Comparison of ENCODE assay signal across 12 mouse cellular contexts in genomic region chr2:4154036-4154653, GRCm38 (mm10).
DNase-seq lines count a peak whose midpoint lies in the region; ATAC-seq and TF ChIP-seq lines count a peak whose summit lies in the region.
"Had no signal": no experiment of that assay in that cellular context is flagged by ENCODE, and none has a peak within 500 bp of the region (broad histone marks: within the 10 kb centered on the region; RNA-seq: fewer than 3 reads in every experiment).

No protein-coding gene starts in this region.

- H3K4me2 ChIP-seq in embryonic facial prominence, embryonic 15.5 days (replicated peaks): peak overlapping the region; percentile 82
- H3K4me2 ChIP-seq in limb, embryonic 12.5 days: peak overlapping the region; percentile 72
- peak overlapping the region; percentile 73 for H3K4me2 ChIP-seq in neural tube, embryonic 15.5 days

- no peaks in the 10 kb centered on the region for H3K27me3 ChIP-seq in embryonic facial prominence, embryonic 15.5 days
- H3K27me3 ChIP-seq in limb, embryonic 12.5 days: peaks cover 7% of the 10 kb centered on the region
- H3K27me3 ChIP-seq in neural tube, embryonic 15.5 days (replicated peaks): no peaks in the 10 kb centered on the region
- H3K27me3 ChIP-seq: CH12.LX; lung, embryonic 15.5 days had no signal

- peaks cover 13% of the 10 kb centered on the region for H3K4me1 ChIP-seq in embryonic facial prominence, embryonic 15.5 days
- H3K4me1 ChIP-seq in limb, embryonic 12.5 days (replicated peaks): peaks cover 13% of the 10 kb centered on the region
- H3K4me1 ChIP-seq in neural tube, embryonic 15.5 days: peaks cover 36% of the 10 kb centered on the region
- H3K4me1 ChIP-seq: lung, embryonic 15.5 days had no signal

- intact Hi-C loops in left cerebral cortex, postnatal 10 days (cut with DNase I): no loop called here

- H3K27ac ChIP-seq in layer of hippocampus, adult 2 months: peak overlapping the region; percentile 90
- H3K27ac ChIP-seq in embryonic facial prominence, embryonic 15.5 days (replicated peaks): no peak overlapping the region
- H3K27ac ChIP-seq in limb, embryonic 12.5 days: no peak overlapping the region
- peak overlapping the region; percentile 91 for H3K27ac ChIP-seq in neural tube, embryonic 15.5 days (replicated peaks)
- H3K27ac ChIP-seq: gastrocnemius, adult 2 months; lung, embryonic 15.5 days had no signal

- 62% methylated on average over 5 of the region's 5 CpGs for WGBS in embryonic facial prominence, embryonic 15.5 days
- WGBS in limb, embryonic 12.5 days: 64% methylated on average over 5 of the region's 5 CpGs
- WGBS in neural tube, embryonic 15.5 days: 33% methylated on average over 5 of the region's 5 CpGs

- no peaks in the 10 kb centered on the region for H3K9me3 ChIP-seq in embryonic facial prominence, embryonic 15.5 days (replicated peaks)
- no peaks in the 10 kb centered on the region for H3K9me3 ChIP-seq in limb, embryonic 12.5 days
- no peaks in the 10 kb centered on the region for H3K9me3 ChIP-seq in neural tube, embryonic 15.5 days (replicated peaks)
- H3K9me3 ChIP-seq: lung, embryonic 15.5 days had no signal

- H3K4me3 ChIP-seq in layer of hippocampus, adult 2 months: peak overlapping the region; percentile 63
- peak overlapping the region; percentile 50; the same call in 1 of the 2 replicates for H3K4me3 ChIP-seq in embryonic facial prominence, embryonic 15.5 days (replicated peaks)
- H3K4me3 ChIP-seq in limb, embryonic 12.5 days (replicated peaks): peak overlapping the region; percentile 46; the same call in 1 of the 2 replicates
- H3K4me3 ChIP-seq in neural tube, embryonic 15.5 days (replicated peaks): peak overlapping the region; percentile 53

- DNase-seq in layer of hippocampus, adult 2 months (ENCODE audit: low spot score in 2 of 2): no peak
- no peak for DNase-seq in layer of hippocampus, adult 11-12 months (ENCODE audit: low spot score)
- no peak for DNase-seq in left cerebral cortex, postnatal 10 days (ENCODE audit: extremely low spot score in 1 of 2, low spot score in 2 of 2)
- no peak for DNase-seq in kidney, adult 8-10 months
- DNase-seq: kidney, adult 9 months had no signal

- TF ChIP-seq CTCF in layer of hippocampus, adult 2 months (conservative IDR thresholded peaks at IDR 0.05): 0 out of 2 replicates have a peak, but pooled peaks have one; percentile 17

- ATAC-seq in embryonic facial prominence, embryonic 15.5 days (ENCODE audit: insufficient number of reproducible peaks, low FRiP score, low TSS enrichment, low read depth): no peak
- ATAC-seq in limb, embryonic 12.5 days (ENCODE audit: insufficient number of reproducible peaks, insufficient read depth, low FRiP score, low TSS enrichment, low read depth): no peak
- ATAC-seq in neural tube, embryonic 15.5 days (ENCODE audit: low FRiP score): peak; percentile 26; the same call in 1 of the 2 replicates
- no peak for ATAC-seq in erythroblast, adult 5-6 weeks (replicated peaks; ENCODE audit: low FRiP score, poor library complexity, severe bottlenecking)

- no peak overlapping the region for H3K9ac ChIP-seq in embryonic facial prominence, embryonic 15.5 days
- H3K9ac ChIP-seq in limb, embryonic 12.5 days (replicated peaks): no peak overlapping the region
- peak overlapping the region; percentile 42 for H3K9ac ChIP-seq in neural tube, embryonic 15.5 days (replicated peaks)

- no peaks in the 10 kb centered on the region for H3K36me3 ChIP-seq in embryonic facial prominence, embryonic 15.5 days
- no peaks in the 10 kb centered on the region for H3K36me3 ChIP-seq in limb, embryonic 12.5 days
- H3K36me3 ChIP-seq in neural tube, embryonic 15.5 days: no peaks in the 10 kb centered on the region
- H3K36me3 ChIP-seq: lung, embryonic 15.5 days had no signal

Comparison
In these comparisons a context has a peak if more than half of its experiments do, and no peak if none do; other contexts are left out.
1. H3K27ac ChIP-seq: peak in layer of hippocampus, adult 2 months (single experiment) and neural tube, embryonic 15.5 days (single experiment); none in embryonic facial prominence, embryonic 15.5 days (single experiment) and limb, embryonic 12.5 days (single experiment).
2. Peak in every context shown above with its lines, with median percentiles within 50 percentile points of each other: H3K4me3 ChIP-seq and H3K4me2 ChIP-seq.